Mouse (Mus musculus) erythroblast, embryonic 14.5 days (primary cell): Measurements from ENCODE around the gene Rab42. TPM values are rescaled to one million over a fixed set of nuclear protein-coding genes. Genes with fewer than 3 reads are reported as not detected.

Experiments used
- H3K27me3 ChIP-seq: 2 replicates; pipeline ENCODE4 v1.6.1; 2012; ENCODE audit warnings: inconsistent platforms; ENCODE audit not compliant: control insufficient read depth
- H3K36me3 ChIP-seq: 2 replicates; pipeline ENCODE4 v1.6.1; 2012; ENCODE audit warnings: mild to moderate bottlenecking, inconsistent platforms; ENCODE audit not compliant: control insufficient read depth
- H3K4me1 ChIP-seq: 2 replicates; pipeline ENCODE4 v1.6.1; 2012; ENCODE audit warnings: inconsistent platforms; ENCODE audit not compliant: control insufficient read depth
- H3K4me3 ChIP-seq: replicated peaks from 2 replicates; pipeline ENCODE3; 2012; ENCODE audit warnings: moderate library complexity, mild to moderate bottlenecking, inconsistent platforms
- H3K9me3 ChIP-seq: 2 replicates; pipeline ENCODE4 v1.6.1; 2012; ENCODE audit warnings: low read length, inconsistent platforms, mixed read lengths; ENCODE audit not compliant: control insufficient read depth
- GATA1 ChIP-seq: IDR thresholded peaks from 2 replicates; pipeline ENCODE4 v1.6.1; 2012; ENCODE audit warnings: low read length, inconsistent platforms, mixed read lengths
- TAL1 ChIP-seq: IDR thresholded peaks from 3 replicates; pipeline ENCODE4 v1.6.1; 2012; ENCODE audit warnings: low read length, inconsistent platforms, mixed read lengths
- polyA plus RNA-seq: library from polyadenylated mRNA; stranded (reverse); fragments of >175 nt; gene quantifications from 2 replicates; pipeline ENCODE4 v1.2.3, GENCODE M21; 2012

Gene Rab42
- 0.05 TPM in 1 of 2 replicates, not detected in the other for polyA plus RNA-seq

DNA sequence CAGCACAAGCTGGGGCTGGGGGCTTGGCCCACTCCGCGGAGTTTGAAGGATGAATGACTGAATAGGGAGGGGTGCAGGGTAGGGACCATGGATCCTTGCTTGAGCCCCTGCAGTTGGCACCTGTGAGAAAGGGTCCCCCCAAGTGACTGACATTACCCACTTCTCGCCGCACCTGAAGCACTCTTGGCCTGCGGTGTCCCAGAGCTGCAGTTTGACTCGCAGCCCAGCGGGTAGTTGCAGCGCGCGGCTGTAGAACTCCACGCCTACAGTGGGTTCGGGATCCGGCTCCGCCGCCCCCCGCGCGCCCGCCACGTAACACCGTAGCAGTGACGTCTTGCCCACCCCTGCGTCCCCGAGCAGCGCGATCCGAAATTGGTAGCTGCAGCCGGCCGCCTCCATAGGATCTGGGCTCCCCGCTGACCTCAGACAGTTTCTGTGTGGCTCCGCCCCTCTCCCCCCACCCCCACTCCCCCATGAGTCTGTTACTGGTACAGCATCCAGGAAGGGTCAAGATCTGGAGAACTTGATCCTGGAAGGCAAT lies at the start of gene Rab42:
TSS of gene Rab42 (minus strand) at position 447 of the 541 bp plus-strand sequence.
- H3K4me1 ChIP-seq = peaks cover 29% of the 10 kb centered on the region
- H3K27me3 ChIP-seq = no peaks in the 10 kb centered on the region
- H3K9me3 ChIP-seq = no peaks in the 10 kb centered on the region
- peak within 1 kb of the TSS; percentile 68 for H3K4me3 ChIP-seq
- H3K36me3 ChIP-seq = no peaks in the 10 kb centered on the region
- TF ChIP-seq GATA1 (no peak), TAL1 (no peak)

DNA sequence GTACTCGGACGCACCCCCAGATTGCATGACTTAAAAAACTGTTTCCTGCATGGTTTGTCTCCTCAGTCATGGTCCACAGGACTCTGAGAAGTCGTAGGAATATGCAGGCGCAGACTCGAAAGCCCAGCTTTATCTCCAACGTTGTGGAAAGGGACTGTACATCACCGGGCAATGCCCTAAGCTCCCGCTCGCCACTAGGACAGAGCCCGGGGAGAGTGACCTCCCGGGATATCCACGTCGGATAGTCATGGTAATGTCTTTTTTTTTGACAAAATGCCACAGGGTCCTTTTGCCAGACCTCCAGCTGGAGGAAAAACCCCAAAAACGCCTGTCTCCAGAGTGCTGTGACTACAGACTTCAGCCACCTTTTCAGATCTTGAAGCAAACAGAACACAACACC lies 49.6 kb upstream of the Rab42 start:
- Histone ChIP-seq H3K27me3 (no peaks in the 10 kb centered on the region), H3K9me3 (no peaks in the 10 kb centered on the region), H3K4me3 (peak overlapping the region; percentile 70), H3K36me3 (peaks cover 58% of the 10 kb centered on the region), H3K4me1 (peaks cover 67% of the 10 kb centered on the region)
- TF ChIP-seq TAL1 (no peak), GATA1 (no peak)

DNA sequence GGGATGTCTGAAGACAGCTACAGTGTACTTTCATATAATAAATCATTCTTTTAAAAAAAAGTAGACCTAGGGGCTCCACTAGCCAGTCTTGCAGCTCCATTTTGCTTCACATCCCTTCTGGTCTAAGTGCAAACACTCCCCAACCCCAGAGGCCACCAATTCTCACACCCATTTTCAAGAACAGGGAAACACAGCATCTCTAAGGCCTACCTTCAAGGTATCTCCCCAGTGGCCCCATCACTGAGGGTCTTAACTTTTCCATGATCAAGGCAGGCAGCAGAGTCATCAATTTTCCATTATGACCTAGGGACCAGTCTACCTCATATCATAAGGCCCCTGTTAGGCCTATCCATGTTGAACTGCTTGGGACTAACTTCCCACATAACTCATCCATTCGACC lies 48.2 kb upstream of the Rab42 start:
- Histone ChIP-seq H3K9me3 (no peaks in the 10 kb centered on the region), H3K4me1 (peaks cover 60% of the 10 kb centered on the region)
- TF ChIP-seq GATA1 (no peak), TAL1 (no peak)

DNA sequence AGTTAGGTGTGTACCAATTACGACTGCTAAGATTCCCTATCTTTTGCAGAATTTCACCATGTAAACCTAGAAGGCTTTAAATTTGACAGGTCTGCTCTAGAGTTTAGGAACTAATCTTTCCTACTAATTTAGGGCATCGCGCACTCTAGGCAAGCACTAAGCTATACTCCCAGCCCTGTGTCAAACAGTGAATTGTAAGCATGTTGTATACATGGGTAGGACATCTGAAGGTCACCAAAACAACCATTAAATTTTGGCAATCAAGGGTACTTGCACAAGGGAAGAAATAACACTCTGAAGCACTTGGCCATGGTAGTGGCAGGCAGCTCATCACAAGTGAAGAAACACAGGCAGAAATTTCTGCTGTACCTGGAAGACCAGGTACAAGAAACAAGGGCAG lies 47.7 kb upstream of the Rab42 start:
- H3K4me1 ChIP-seq = peaks cover 59% of the 10 kb centered on the region
- H3K27me3 ChIP-seq = no peaks in the 10 kb centered on the region
- no peak overlapping the region for H3K4me3 ChIP-seq
- TF ChIP-seq TAL1 (no peak), GATA1 (no peak)
- no peaks in the 10 kb centered on the region for H3K9me3 ChIP-seq
- peaks cover 41% of the 10 kb centered on the region for H3K36me3 ChIP-seq

More for the DNA sequence above, 48.2 kb upstream of the Rab42 start:
- Histone ChIP-seq H3K4me3 (peak overlapping the region; percentile 70), H3K27me3 (no peaks in the 10 kb centered on the region), H3K36me3 (peaks cover 47% of the 10 kb centered on the region)

DNA sequence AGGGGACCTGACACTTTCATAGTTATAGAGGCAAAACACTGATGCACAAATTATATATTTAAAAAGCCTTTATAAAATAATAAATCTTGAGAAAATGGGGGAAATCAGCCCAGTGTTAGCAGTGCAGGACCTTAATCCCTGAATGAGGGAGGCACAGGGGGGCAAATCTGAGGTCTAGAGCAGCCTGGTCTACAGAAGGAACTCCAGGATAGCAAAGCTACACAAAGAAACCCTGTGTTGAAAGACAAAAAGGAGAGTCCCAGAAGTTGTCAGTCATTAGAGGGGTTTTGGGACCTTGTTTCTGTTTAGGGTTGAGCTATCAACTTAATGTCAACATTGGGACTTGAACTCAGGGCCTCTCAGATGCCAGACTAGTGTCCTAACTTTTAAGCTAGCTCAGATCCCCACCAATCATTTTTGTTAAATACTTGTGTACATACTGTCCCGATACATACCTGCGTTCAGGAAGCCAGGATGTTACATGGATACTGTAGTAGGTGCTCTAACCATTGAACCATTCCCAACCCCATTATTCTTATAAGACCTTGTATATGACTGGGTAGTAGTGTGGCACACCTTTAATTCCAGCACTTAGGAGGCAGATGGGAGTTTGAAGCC lies 47.0 kb upstream of the Rab42 start:
- Histone ChIP-seq H3K36me3 (peaks cover 41% of the 10 kb centered on the region), H3K9me3 (no peaks in the 10 kb centered on the region), H3K4me3 (no peak overlapping the region), H3K27me3 (no peaks in the 10 kb centered on the region), H3K4me1 (peaks cover 55% of the 10 kb centered on the region)
- TF ChIP-seq TAL1 (no peak), GATA1 (no peak)

DNA sequence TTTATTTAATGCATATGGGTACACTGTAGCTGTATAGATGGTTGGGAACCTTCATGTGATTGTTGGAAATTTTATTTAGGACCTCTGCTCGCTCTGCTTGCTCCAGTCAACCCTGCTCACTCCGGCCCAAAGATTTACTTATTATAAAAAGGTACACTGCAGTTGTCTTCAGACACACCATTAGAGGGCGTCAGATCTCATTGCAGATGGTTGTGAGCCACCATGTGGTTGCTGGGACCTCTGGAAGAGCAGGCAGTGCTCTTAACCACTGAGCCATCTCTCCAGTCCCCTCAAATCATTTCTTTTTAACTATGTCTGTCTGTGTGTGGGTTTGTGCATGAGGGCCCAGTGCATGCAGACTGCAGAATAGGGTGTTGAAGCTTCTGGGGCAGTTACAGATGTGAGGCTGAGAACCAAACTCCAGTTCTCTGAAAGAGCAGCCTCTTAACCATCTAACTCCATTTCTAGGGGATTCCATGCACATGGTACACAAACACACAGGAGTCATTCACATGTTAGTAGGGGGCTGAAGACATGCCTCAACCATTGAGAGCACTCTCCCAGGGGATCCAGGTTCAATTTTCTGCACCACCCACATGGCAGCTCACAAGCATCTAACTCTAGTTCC lies 46.4 kb upstream of the Rab42 start:
- Histone ChIP-seq H3K9me3 (no peaks in the 10 kb centered on the region), H3K4me1 (peaks cover 56% of the 10 kb centered on the region), H3K36me3 (peaks cover 40% of the 10 kb centered on the region), H3K27me3 (no peaks in the 10 kb centered on the region), H3K4me3 (no peak overlapping the region)
- TF ChIP-seq GATA1 (no peak), TAL1 (no peak)

DNA sequence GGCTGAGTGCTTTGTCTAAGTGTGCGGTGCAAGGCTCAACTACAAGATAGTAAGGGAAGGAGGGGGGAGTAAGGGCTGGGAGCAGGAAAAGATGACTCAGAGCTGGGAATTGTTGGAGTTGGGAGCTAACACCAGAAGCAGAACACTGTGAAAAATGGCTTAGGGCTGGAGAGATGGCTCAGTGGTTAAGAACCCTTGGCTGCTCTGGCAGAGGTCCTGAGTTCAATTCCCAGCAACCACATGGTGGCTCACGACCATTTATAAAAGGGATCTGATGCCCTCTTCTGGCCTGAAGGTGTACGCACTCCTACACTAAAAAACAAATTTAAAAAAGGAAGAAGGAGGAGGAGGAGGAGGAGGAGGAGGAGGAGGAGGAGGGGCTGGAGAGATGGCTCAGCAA lies 43.5 kb upstream of the Rab42 start:
- peaks cover 54% of the 10 kb centered on the region for H3K36me3 ChIP-seq
- no peaks in the 10 kb centered on the region for H3K9me3 ChIP-seq
- H3K4me3 ChIP-seq = no peak overlapping the region
- H3K4me1 ChIP-seq = peaks cover 63% of the 10 kb centered on the region
- H3K27me3 ChIP-seq = no peaks in the 10 kb centered on the region
- TF ChIP-seq TAL1 (no peak), GATA1 (no peak)

DNA sequence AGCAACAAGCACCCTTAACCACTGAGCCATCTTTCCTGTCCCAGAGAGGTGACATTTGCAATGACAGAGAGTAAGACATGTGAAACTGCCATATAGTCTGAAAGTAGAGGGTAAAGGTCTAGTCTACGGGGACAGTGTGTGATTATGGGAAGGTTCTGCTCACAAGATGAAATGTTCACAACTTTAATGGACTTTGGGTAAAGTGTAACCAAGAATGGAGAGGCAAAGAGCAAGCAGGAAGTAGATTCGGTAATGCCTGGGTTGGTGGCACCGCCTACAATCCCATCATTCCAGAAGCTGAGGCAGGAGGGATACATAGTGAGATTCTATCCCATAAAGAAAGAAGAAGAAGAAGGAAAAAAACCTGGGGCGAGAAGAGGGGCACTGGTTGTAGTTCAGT lies 43.1 kb upstream of the Rab42 start:
- Histone ChIP-seq H3K36me3 (peaks cover 54% of the 10 kb centered on the region), H3K4me1 (peaks cover 63% of the 10 kb centered on the region), H3K4me3 (peak overlapping the region; percentile 85), H3K27me3 (no peaks in the 10 kb centered on the region), H3K9me3 (no peaks in the 10 kb centered on the region)
- TF ChIP-seq TAL1 = no peak
- no peak for TF ChIP-seq GATA1

DNA sequence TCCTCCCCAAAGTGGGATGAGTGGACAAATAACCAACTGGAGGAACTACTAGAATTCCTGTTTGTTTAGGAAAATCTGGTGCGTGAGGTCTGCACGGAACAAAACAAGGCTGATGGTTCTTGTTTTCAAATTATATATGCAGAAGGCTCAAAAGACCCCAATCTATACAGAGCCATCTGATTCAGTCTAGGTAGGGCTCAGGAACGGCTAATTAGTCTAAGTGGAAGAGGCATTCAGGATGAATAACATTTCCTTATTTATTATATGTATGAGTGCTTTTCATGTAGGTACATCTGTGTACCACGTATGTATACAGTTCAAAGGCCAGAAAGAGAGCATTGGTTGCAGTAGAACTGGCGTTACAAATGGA lies 42.6 kb upstream of the Rab42 start:
- H3K9me3 ChIP-seq = no peaks in the 10 kb centered on the region
- peaks cover 59% of the 10 kb centered on the region for H3K4me1 ChIP-seq
- H3K36me3 ChIP-seq = peaks cover 54% of the 10 kb centered on the region
- H3K27me3 ChIP-seq = no peaks in the 10 kb centered on the region
- TF ChIP-seq GATA1 (no peak), TAL1 (no peak)
- H3K4me3 ChIP-seq = peak overlapping the region; percentile 85
